Mouse (Mus musculus): ENCODE data around the gene Gm20403.
A peak's percentile ranks its signal among the peaks of the same experiment; 100 is the strongest.
"Not testable (repeated sequence)": the region's sequence is repeated elsewhere in the genome, so short reads cannot be mapped to it uniquely, and the experiment has no call there.

Gene Gm20403

DNA sequence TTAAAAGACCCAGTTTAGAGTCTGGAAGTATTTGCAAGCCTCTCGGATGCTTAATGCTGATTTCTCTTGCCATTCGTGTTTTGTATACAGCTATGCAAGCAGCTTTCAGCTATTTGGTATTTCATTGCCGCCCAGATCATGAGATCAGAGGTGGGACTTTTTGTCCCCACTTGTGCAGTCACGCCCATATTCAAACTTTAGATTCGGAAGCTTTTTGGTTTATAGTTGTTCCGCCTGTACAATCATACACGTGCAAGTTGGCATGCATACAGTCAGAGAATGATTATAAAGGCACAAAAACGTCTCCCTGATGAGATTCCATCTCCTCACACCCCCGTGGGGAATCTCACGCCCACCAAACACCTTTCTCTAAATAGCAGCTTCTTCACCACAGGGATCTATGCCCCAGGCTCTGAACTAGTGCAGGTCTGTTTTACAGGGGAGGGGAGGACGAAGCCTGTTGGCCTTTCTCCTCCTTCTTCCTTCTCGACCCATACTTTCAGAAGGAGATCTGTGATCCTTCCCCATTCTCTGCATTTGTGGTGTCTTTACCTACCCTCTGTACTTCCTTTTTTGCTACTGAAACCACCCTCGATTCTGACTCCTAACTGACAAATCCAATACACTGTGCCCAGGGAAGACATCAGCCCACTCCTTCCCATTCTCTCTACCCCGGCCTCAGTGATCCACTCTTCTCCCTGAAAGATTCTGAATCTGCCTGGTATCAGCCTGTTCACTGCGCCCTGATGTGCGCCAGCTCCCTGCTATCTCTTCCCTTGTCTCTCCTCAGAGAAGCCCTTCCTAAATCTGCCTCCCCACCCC lies 7.1 kb upstream of the Gm20403 start:
- no peak for DNase-seq (ENCODE audit: low spot score in 2 of 2)

DNA sequence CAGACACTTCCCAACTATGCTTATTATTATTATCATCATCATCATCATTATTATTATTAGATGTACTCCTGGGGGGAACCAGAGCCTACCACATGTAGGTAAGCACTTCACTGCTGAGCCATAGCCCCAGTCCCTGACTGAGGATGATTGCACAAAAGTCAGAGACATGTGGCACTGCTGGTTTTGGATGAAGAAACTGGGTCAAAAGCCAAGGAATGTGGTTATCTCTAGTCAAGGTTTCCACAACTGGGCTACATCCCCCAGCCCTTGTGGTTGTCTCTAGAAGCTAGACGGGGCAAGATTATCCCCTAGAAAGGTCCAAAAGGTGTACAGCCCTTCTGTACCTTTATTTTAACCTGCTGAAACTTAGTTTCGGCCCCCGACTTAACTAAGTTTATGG lies 6.5 kb upstream of the Gm20403 start:
- no peak for DNase-seq (ENCODE audit: low spot score in 2 of 2)

DNA sequence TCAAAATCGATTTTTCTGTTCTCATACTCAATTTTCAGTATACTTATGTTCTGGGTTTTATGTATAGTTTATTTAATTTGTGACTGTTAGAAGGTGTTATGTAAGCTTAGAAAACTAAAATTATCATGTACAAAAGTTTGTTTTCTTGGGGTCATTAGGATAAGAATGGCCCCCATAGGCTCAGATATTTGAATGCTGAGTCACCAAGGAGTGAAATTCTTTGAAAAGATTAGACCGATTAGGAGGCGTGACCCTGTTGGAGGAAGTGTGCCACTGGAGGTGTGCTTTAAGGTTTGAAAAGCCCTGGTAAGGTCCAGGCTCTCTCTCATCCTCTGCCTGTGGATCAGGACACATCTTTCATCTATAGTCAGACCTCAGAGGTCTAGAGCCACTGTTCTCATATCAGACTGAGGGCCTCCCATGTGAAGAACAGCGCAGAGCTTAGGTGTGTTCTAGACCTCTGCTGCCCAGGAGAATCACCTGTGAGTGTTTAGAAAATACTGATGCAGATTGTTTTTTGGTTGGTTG lies 2.1 kb upstream of the Gm20403 start:
- DNase-seq (ENCODE audit: low spot score in 2 of 2), result no peak

DNA sequence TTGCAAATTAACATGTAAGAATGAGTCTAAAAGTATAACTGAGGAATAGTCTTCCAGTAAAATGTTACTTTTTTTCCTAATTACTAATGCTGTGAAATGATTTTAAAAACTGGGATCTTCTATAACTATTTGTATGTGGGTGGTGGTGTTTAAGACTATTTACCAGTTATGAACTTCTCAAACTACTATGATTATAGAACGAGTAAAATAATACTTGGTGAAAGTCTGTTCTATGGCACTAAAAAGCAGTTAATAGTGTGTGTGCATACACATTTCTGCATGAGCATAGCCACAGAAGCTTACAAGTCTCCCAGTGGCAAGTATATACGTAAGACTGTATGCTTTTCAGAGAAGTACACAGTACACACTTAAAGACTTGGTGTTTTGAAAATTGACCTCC lies 827 bp upstream of the Gm20403 start:
- no peak for DNase-seq (ENCODE audit: low spot score in 2 of 2)

DNA sequence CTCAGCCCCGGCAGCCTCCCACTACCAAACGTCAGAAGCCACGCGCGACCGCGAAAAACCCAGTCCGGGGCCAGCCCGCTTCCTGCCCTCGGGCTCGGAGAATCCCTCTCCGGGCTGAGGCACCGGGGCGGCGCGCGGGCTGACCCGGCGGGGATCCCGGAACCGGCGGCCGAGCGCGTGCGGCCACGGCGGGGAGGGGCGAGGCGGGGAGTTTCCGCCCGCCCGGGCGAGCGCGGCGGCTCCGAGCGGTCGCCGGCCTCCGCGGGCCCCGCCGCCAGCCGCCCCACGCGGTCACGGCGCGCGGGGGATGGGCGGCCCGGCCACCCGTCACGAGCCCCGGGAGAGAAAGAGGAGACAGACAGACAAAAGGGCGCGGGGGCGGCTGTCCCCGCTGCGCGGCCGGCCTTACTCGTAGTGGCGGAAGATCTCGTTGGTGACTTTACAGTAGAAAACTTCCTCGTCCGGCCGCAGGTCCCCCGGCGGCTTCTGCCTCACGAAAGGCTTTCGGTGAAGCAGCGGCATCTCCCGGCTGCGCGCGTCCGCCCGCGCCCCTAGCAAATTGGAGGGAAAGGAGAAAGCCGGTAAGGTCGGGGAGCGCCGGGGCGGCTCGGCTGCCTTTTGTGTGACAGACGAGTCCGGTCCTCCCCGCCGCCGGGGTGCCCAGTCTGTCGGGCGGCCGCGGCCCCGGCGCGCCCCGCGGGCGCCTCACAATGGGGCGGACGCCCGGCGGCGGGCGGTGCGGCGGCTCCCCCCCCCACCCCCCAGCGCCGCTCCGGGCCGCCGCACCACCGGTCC lies 875 bp downstream of the Gm20403 start:
- DNase-seq (ENCODE audit: low spot score in 2 of 2), result peak; percentile 69 to 88

DNA sequence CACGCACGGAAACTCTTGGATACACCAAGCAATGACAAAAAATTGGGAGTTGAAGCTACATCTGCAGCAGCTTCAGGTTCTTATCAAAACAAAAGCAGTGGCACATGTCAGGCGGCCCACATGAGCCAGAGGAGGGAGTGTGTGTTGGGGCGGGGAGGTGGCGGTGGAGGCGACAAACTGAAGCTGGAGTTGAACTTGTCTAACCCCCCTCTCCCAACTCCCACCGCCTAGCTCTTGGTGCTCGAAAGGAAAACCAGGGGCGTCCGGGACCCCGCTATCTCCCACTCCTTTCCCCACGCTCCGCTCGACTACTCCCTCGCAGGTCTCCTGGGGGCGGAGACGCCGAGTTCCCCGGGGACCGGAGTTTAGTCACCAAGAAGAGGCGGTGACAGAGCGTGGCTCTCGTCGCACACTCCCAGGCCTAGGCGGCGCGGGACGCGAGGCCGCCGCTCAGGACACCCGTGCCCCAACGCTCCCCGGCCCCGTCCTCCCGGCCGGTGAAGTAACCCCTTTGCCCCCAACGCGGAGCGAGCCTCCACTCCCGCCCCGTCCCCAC lies 1.6 kb downstream of the Gm20403 start:
- DNase-seq (ENCODE audit: low spot score in 2 of 2), result peak; percentile 80 to 87

DNA sequence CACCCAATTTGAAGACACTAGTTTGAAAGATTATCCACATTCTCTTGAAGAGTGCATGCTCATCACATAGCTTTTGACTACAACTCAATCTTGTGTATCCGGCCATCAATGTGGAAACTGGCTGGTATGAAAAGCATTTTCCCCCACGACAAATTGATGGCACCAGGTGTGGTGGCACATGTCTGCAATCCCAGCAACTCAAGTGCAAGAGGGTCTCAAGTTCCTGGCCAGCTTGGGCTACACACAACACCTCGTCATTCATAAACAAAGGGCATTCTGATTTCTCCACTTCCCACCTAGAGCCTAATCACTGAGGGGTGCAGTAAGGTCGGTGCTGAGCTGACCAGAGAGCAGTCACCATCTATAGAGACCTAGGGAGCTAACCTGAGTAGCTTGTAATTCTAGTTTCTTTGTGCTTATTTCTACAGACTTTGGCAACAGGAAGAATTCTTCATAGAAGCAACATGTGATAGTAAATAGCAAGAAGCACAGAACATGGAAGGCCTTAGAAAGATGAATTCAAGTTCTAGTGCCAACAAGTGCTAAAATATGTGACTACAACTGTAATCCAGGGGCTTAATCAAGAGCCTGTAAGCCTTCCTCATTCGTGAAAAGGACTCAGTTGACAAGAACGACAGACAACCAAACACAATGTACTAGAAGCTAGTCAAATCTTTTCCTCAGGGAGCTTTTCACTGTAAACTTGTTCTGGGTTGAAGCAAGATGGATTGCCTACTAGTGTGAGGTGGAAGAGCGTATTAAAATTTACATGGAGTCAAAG lies 3.2 kb downstream of the Gm20403 start:
- no peak for DNase-seq (ENCODE audit: low spot score in 2 of 2)

DNA sequence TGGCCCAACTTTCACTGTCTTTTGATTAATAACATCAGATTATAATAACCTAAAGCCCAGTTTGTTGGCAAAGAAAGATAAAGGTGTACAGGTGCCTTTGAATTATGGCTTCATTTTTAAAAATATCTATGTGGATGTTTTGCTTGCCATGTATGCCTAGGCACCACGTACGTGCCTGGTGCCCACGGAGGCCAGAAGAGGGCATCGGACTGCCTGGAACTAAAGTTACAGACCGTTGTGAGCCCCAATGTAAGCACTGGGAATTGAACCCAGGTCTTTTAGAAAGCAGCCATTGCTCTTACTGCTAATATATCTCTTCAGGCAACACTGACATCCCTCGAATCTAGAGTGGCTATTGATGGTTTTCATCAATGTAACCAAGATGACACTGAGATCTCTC lies 4.4 kb downstream of the Gm20403 start:
- no peak for DNase-seq (ENCODE audit: low spot score in 2 of 2)

DNA sequence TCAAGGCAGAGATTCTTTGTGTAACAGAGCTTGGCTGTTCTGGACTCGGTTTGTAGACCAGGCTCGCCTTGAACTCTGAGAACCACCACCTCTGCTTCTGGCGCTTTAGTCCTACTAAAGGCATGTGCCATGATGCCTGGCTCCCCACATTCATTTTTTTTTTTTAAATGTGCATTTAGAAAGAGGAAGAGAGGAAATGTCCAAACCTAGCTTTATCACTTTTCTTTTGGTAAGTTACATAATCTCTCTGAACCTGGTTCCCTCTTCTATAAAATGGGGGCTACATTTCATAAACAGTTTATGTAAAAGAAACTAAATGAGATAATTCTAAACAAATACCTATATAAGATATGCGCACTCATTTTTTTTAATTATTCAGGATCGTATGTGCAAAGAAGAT lies 5.4 kb downstream of the Gm20403 start:
- DNase-seq (ENCODE audit: low spot score in 2 of 2), result no peak

DNA sequence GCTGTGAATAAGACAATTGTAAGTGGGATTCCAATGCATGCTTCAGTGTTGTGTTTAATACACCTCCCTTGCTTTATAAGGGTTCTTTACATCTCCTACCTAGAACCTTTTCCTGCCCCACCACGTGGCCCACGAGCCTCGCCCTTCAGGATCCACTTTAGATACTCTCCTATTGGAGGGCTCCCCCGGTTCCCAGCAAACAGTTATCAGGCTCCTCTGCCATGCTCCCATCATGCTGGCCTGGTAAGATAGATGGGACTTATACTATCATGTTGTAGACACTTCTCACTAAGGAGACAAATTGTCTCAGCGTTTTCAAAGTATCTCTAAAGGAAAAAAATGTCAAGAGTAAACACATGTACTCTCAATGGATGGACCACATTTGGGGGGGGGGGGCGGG lies 5.8 kb downstream of the Gm20403 start:
- DNase-seq (ENCODE audit: low spot score in 2 of 2), result no peak

DNA sequence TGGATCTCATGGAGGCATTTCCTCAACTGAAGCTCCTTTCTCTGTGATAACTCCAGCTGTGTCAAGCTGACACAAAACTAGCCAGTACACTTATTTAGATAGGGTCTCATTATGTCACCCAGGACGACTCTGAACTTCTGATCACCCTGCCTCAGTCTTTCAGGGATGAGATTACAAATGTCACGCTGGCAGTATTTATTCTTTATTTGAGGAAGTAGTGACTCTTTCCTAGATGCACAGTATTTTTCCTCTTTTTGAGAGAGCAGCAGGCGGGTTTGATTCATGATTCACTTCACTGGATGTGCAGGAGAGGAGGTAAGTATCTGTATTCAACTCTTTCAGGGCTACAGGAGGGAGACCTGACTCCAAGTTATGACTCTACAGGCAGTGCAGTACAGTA lies 17.3 kb downstream of the Gm20403 start:
- no peak for DNase-seq (ENCODE audit: low spot score in 2 of 2)

DNA sequence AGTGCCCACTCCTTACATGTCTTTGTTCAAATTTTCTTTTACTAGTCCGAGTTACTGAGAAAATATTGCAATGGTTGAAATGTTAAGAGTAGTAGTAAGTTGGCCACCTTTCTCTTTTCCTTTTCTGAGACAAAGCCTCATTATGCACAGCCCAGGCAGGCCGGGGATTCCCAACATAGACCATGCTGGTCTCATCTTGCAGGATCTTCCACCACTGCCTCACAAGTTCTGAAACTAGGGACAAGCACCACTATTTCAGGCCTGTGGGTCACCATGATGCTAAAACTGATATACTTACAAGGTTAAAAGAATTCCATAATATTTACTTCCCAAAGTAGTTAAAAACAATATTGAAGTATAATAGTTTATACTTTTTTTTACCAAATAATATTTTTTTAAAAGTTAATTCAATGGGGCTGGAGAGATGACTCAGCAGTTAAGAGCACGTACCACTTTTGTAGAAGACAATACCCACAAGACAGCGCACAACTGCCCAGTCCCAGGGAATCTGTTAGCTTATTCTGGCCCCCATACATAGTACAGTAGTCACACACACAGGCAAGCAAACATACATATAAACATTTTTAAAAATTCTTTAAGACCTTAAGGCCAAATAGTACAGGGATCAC lies 20.7 kb downstream of the Gm20403 start:
- DNase-seq (ENCODE audit: low spot score in 2 of 2), result no peak

DNA sequence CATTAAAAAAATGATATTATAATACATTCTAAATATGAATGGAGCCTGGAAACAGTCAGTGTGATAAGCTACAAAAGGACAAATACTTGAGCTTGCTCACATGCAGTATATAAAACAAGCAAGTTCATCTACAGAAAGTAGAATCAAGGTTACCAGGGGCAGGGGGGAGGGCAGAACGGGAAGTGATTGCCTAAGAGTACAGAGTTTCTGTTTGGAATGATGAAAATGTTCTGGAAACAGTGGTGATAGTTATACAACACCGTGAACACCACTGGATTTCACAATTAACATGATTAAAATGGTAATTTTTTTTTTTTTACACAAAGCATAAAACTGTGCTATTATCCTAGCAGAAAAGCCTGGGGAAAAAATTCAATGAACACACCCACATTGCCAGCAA lies 26.8 kb downstream of the Gm20403 start:
- DNase-seq (ENCODE audit: low spot score in 2 of 2), result no peak

DNA sequence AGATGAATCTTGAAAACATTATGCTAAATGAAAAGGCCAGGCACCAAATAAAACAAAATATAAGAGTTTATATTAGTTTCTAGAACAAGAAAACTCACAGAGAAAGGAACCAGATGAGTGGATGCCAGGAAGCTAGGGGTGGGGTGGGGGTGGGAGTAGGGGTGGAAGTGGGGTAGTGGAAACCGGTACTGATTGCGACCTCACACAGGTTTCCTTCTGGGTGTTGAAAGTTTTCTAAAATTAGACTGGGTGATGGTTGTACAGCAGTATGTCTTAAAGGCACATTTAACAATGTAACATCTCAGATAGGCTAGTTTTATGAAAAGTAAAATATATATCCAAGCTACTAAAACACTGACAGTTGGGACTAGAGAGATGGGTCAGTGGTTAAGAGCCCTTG lies 29.4 kb downstream of the Gm20403 start:
- no peak for DNase-seq (ENCODE audit: low spot score in 2 of 2)

DNA sequence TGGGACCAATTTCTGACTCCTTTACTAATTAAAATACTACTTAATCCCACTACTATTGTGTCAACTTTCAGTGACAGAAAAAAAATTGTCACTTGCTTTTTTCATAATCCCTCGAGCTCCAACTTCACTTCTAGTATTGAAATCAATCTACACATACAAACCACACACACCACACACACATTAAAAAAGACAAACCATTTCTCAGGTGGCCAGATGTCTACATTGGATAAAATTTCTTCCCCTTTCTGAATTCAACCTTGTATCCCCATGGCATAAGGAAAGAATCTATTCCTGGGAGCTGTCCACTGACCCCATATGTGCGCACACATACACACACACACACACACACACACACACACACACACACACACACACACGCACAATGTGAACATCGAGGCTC lies 29.9 kb downstream of the Gm20403 start:
- no peak for DNase-seq (ENCODE audit: low spot score in 2 of 2)

DNA sequence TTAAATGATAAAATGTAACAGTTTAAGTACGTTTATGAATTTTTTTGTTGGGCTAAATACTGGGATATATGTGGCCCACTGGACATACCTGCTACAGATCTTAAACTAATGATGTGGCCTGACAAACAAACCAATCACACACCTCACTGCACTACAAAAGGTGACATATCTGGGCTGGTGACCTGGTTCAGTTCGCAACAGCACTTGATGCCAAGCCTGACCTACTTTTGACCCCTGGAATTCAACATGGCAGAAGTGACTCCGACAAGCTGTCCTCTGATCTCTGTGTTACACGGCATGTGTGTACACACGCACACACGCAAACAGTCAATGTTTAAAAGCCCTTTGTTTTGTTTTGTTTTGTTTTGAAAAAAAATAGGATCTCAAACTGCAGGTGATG lies 40.2 kb downstream of the Gm20403 start:
- no peak for DNase-seq (ENCODE audit: low spot score in 2 of 2)

DNA sequence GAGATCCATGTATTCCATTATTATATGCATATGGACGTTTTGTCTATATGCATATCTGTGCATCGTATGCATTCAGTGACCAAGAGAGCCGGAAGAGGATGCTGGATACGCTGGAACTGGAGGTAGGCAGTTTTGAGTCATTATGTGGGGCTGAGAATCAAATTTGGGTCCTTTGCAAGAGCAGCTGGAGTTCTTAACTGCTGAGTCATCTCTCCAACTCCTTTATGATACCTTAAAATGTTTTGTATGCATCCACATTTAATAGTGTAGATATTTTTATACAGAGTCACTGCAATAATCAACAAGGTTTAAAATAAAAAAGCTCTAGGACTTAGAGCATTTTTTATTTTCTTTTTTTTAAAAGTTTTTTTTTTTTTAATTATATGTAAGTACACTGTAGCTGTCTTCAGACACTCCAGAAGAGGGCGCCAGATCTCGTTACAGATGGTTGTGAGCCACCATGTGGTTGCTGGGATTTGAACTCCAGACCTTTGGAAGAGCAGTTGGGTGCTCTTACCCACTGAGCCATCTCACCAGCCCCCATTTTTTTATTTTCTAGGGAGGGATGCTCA lies 43.7 kb downstream of the Gm20403 start:
- DNase-seq (ENCODE audit: low spot score in 2 of 2), result not testable (repeated sequence)

DNA sequence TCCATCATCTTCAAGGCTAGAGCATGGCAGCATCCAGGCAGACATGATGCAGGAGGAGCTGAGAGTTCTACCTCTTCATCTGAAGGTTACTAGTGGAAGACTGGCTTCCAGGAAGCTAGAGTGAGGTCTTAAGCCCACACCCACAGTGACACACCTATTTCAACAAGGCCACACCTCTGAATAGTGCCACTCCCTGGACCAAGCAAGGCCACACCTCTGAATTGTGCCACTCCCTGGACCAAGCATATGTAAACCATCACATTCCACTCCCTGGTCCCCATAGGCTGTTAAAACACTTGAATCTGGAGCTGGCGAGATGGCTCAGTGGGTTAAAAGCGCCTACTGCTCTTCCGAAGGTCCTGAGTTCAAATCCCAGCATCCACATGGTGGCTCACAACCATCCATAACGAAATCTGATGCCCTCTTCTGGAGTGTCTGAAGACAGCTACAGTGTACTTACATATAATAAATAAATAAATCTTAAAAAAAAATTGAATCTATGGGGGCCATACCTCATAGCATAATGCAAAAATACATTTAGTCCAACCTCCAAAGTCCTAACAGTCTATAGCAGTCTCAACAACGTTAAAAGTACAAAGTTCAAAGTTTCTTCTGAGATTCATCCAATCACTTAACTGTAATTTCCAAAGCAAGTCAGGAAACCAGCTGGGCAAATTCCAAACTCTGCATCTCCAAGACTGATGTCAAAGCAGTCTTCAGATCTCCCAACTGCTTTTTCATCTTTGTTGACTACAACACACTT lies 48.6 kb downstream of the Gm20403 start:
- DNase-seq (ENCODE audit: low spot score in 2 of 2), result not testable (repeated sequence)
